Mouse (Mus musculus): ENCODE measurements around the gene Kmt2d. TPM values are rescaled to one million over a fixed set of nuclear protein-coding genes. Genes with fewer than 3 reads are reported as not detected.

Gene Kmt2d
- polyA plus RNA-seq, 2 experiments: 3.9 to 5.7 TPM

GRCm38 (mm10) chr15:98806809-98807770 lies 63.9 kb downstream of the Kmt2d start:
- H3K27ac ChIP-seq: no peak overlapping the region
- no peak overlapping the region for H3K9ac ChIP-seq (replicated peaks)
- no peaks in the 10 kb centered on the region; a peak in 1 of 4 replicates for H3K4me1 ChIP-seq (replicated peaks; ENCODE audit: control insufficient read depth in 2 of 2, insufficient read depth in 2 of 2, low read length in 1 of 2)
- TF ChIP-seq CTCF (IDR thresholded peaks at IDR 0.05; ENCODE audit: low read depth) (no peak), EP300 (IDR thresholded peaks at IDR 0.05; ENCODE audit: low read depth) (no peak)
- ATAC-seq (ENCODE audit: insufficient read depth) (peak; percentile 29; the same call in 1 of the 2 replicates), DNase-seq (ENCODE audit: low read depth in 3 of 3, low spot score in 3 of 3) (no peak)
- peak overlapping the region; percentile 46 for H3K4me2 ChIP-seq (ENCODE audit: low read depth)
- H3K4me3 ChIP-seq (ENCODE audit: insufficient read depth in 1 of 2, low read depth in 2 of 2, low read length in 2 of 2): peak overlapping the region in 1 of 2 experiments; percentile 31; a peak in 2 of 4 replicates
- peaks cover 7% of the 10 kb centered on the region for H3K36me3 ChIP-seq (replicated peaks; ENCODE audit: control insufficient read depth, insufficient read depth, low read depth)
- 2% methylated on average over 52 of the region's 58 CpGs for WGBS (ENCODE audit: insufficient replicate concordance)
- peaks cover 79% of the 10 kb centered on the region for H3K27me3 ChIP-seq (ENCODE audit: control insufficient read depth, insufficient read depth, low read length)
- no peaks in the 10 kb centered on the region for H3K9me3 ChIP-seq (ENCODE audit: control insufficient read depth, low read length)

DNA sequence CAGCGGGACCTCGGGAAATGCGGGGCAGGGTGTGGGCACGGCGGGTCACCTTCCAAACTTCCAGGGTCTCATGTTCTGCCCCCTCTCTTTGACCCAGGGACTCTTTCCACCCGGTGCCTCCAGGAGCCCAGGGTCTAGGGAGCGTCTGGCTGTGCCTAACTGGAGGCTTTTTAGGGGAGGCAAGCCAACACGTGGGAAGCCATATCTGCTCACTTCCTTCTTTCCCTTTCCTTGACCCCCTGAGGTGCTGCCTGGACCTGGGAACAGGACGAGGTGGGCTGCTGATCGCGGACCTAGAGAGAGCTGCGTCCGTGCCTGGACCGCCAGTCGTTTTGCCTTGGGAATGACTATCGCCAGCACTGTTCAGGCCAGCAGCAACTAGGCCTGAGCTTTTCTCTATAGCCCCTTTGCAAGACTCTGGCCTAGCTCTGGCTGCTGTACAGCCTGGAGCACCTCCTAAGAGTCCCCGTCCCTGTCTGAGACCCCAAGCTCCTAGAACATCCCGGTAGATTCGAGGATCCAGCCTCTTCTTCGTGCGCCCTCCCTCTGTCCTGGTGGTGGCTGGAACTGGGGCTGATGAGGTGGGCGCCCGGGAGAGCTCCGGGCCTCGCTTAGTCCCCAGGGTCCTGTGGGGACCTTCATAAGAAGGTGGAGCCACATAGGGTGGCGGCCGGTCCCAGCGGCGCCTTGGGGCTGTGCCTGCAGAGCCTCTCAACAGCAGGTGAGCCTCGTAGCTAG lies 64.8 kb downstream of the Kmt2d start:
- Histone ChIP-seq H3K4me1 (replicated peaks; ENCODE audit: control insufficient read depth in 2 of 2, insufficient read depth in 2 of 2, low read length in 1 of 2) (no peaks in the 10 kb centered on the region; a peak in 1 of 4 replicates), H3K9me3 (ENCODE audit: control insufficient read depth, low read length) (no peaks in the 10 kb centered on the region), H3K9ac (replicated peaks) (no peak overlapping the region), H3K4me2 (ENCODE audit: low read depth) (peak overlapping the region; percentile 46), H3K27ac (no peak overlapping the region), H3K36me3 (replicated peaks; ENCODE audit: control insufficient read depth, insufficient read depth, low read depth) (peaks cover 5% of the 10 kb centered on the region), H3K27me3 (ENCODE audit: control insufficient read depth, insufficient read depth, low read length) (peaks cover 87% of the 10 kb centered on the region), H3K4me3 (ENCODE audit: insufficient read depth in 1 of 2, low read depth in 2 of 2, low read length in 2 of 2) (peak overlapping the region in 1 of 2 experiments; percentile 31; a peak in 1 of 4 replicates)
- ATAC-seq (ENCODE audit: insufficient read depth) (peak; percentile 12; the same call in 1 of the 2 replicates), DNase-seq (ENCODE audit: low read depth in 3 of 3, low spot score in 3 of 3) (no peak)
- TF ChIP-seq EP300 (IDR thresholded peaks at IDR 0.05; ENCODE audit: low read depth): no peak
- 12% methylated on average over 30 of the region's 30 CpGs for WGBS (ENCODE audit: insufficient replicate concordance)

DNA sequence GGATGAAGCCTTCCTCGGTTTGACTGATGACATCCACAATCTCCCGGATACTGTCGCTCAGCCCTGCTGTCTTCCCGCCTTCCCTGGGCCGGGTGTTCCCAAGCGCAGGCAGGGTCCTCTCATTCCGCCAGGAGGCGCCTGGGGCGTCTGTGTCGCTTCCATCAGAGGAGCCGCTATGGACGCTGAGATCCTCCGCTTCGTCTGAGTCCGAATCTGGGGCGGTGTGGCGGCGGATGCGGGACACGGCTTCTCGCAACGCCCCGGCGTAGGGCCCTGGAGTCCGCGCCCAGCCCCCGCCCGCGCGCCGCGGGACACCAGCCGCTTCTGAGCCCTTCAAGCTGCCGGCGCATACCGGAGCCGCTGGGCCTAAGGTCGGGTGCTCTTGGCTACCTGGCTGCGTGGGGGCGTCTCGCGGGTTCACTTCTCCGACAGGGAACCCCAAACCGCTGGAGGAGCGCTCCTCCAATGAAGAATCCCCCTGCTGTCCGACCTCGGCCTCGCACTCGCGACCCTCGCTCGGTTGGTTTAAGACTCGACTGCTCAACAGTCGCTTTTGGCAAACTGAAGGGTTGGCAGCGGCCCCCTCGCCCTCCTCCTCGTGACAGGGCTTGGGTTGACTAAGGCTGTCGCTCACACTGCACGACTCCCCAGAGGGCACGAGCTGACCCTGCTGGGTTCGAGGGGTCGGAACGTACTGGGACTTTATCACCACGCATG lies 65.5 kb downstream of the Kmt2d start:
- H3K4me2 ChIP-seq (ENCODE audit: low read depth): peak overlapping the region; percentile 56
- no peak for ATAC-seq (ENCODE audit: insufficient read depth)
- H3K4me1 ChIP-seq (replicated peaks; ENCODE audit: control insufficient read depth in 2 of 2, insufficient read depth in 2 of 2, low read length in 1 of 2): no peaks in the 10 kb centered on the region; a peak in 1 of 4 replicates
- no peaks in the 10 kb centered on the region for H3K36me3 ChIP-seq (replicated peaks; ENCODE audit: control insufficient read depth, insufficient read depth, low read depth)
- under 1% methylated on average over 64 of the region's 64 CpGs for WGBS (ENCODE audit: insufficient replicate concordance)
- H3K27ac ChIP-seq: no peak overlapping the region
- no peak for DNase-seq (ENCODE audit: low read depth in 3 of 3, low spot score in 3 of 3)
- peak overlapping the region in 1 of 2 experiments; percentile 34; a peak in 2 of 4 replicates for H3K4me3 ChIP-seq (ENCODE audit: insufficient read depth in 1 of 2, low read depth in 2 of 2, low read length in 2 of 2)
- TF ChIP-seq EP300 (IDR thresholded peaks at IDR 0.05; ENCODE audit: low read depth): no peak
- peak; percentile 74 for TF ChIP-seq CTCF (IDR thresholded peaks at IDR 0.05; ENCODE audit: low read depth)
- H3K9ac ChIP-seq (replicated peaks): no peak overlapping the region
- peaks cover 95% of the 10 kb centered on the region for H3K27me3 ChIP-seq (ENCODE audit: control insufficient read depth, insufficient read depth, low read length)
- no peaks in the 10 kb centered on the region for H3K9me3 ChIP-seq (ENCODE audit: control insufficient read depth, low read length)

- H3K4me1 ChIP-seq (replicated peaks; ENCODE audit: control insufficient read depth in 2 of 2, insufficient read depth in 2 of 2, low read length in 1 of 2): no peaks in the 10 kb centered on the region; a peak in 1 of 4 replicates
- no peak overlapping the region for H3K9ac ChIP-seq (replicated peaks)
- H3K36me3 ChIP-seq (replicated peaks; ENCODE audit: control insufficient read depth, insufficient read depth, low read depth): no peaks in the 10 kb centered on the region
- H3K4me3 ChIP-seq (ENCODE audit: insufficient read depth in 1 of 2, low read depth in 2 of 2, low read length in 2 of 2): no peak overlapping the region
- H3K27ac ChIP-seq: no peak overlapping the region
- ATAC-seq (ENCODE audit: insufficient read depth) (peak; percentile 21; the same call in 1 of the 2 replicates), DNase-seq (ENCODE audit: low read depth in 3 of 3, low spot score in 3 of 3) (peak in 1 of 3 experiments; percentile 54)
- under 1% methylated on average over 32 of the region's 32 CpGs for WGBS (ENCODE audit: insufficient replicate concordance)
- peaks cover 99% of the 10 kb centered on the region for H3K27me3 ChIP-seq (ENCODE audit: control insufficient read depth, insufficient read depth, low read length)
- TF ChIP-seq CTCF (IDR thresholded peaks at IDR 0.05; ENCODE audit: low read depth) (peak; percentile 89), EP300 (IDR thresholded peaks at IDR 0.05; ENCODE audit: low read depth) (no peak)
- peak overlapping the region; percentile 13; the same call in 1 of the 2 replicates for H3K4me2 ChIP-seq (ENCODE audit: low read depth)
- H3K9me3 ChIP-seq (ENCODE audit: control insufficient read depth, low read length): no peaks in the 10 kb centered on the region
Measured at GRCm38 (mm10) chr15:98804054-98804453, 67.0 kb downstream of the Kmt2d start.
